ENCODE assay signal across 13 mouse cellular contexts in genomic region chr14:32073901-32074300, GRCm38 (mm10). TPM values are rescaled to one million over a fixed set of nuclear protein-coding genes. Genes with fewer than 3 reads are reported as not detected.
DNase-seq lines count a peak whose midpoint lies in the region; ATAC-seq and TF ChIP-seq lines count a peak whose summit lies in the region.
"Had no signal": no experiment of that assay in that cellular context is flagged by ENCODE, and none has a peak within 500 bp of the region (broad histone marks: within the 10 kb centered on the region; RNA-seq: fewer than 3 reads in every experiment).

No protein-coding gene starts in this region.

- peaks cover 15% of the 10 kb centered on the region for H3K9me3 ChIP-seq in megakaryocyte, embryonic 14.5 days
- H3K9me3 ChIP-seq in limb, embryonic 11.5 days (ENCODE audit: control insufficient read depth, low read length): no peaks in the 10 kb centered on the region
- H3K9me3 ChIP-seq: hindbrain, embryonic 13.5 days; neural tube, embryonic 12.5 days had no signal

- TF ChIP-seq CTCF in heart, adult 2 months (IDR thresholded peaks at IDR 0.05): no peak

- H3K27me3 ChIP-seq in heart, adult 2 months (ENCODE audit: control insufficient read depth, insufficient read depth, low read length): no peaks in the 10 kb centered on the region
- H3K27me3 ChIP-seq in megakaryocyte, embryonic 14.5 days (replicated peaks): peaks cover 4% of the 10 kb centered on the region
- no peaks in the 10 kb centered on the region for H3K27me3 ChIP-seq in limb, embryonic 11.5 days (ENCODE audit: control insufficient read depth, insufficient read depth, low read length)
- H3K27me3 ChIP-seq: hindbrain, embryonic 13.5 days; neural tube, embryonic 12.5 days had no signal

- TF ChIP-seq POLR2A in heart, adult 2 months (IDR thresholded peaks at IDR 0.05; ENCODE audit: insufficient read depth, low read depth, low read length): no peak

- H3K36me3 ChIP-seq in heart, adult 2 months (ENCODE audit: control insufficient read depth, insufficient read depth, low read length): no peaks in the 10 kb centered on the region
- no peaks in the 10 kb centered on the region for H3K36me3 ChIP-seq in megakaryocyte, embryonic 14.5 days (replicated peaks; ENCODE audit: low read length)
- no peaks in the 10 kb centered on the region for H3K36me3 ChIP-seq in limb, embryonic 11.5 days (ENCODE audit: control insufficient read depth, insufficient read depth, low read length)
- H3K36me3 ChIP-seq: hindbrain, embryonic 13.5 days; neural tube, embryonic 12.5 days had no signal

- H3K9ac ChIP-seq in heart, adult 2 months (ENCODE audit: low read depth, low read length): no peak overlapping the region
- H3K9ac ChIP-seq in limb, embryonic 11.5 days (ENCODE audit: low read length): peak overlapping the region; percentile 17; the same call in 1 of the 2 replicates
- H3K9ac ChIP-seq: hindbrain, embryonic 13.5 days; liver, embryonic 14.5 days; neural tube, embryonic 12.5 days had no signal

- peaks cover 12% of the 10 kb centered on the region for H3K4me1 ChIP-seq in heart, adult 2 months (ENCODE audit: control insufficient read depth, insufficient read depth, low read length)
- H3K4me1 ChIP-seq in megakaryocyte, embryonic 14.5 days: peaks cover 43% of the 10 kb centered on the region
- 0 out of 2 replicates have a peak, but pooled peaks cover 2% of the 10 kb centered on the region for H3K4me1 ChIP-seq in limb, embryonic 11.5 days (ENCODE audit: control insufficient read depth, insufficient read depth, low read length)
- H3K4me1 ChIP-seq: hindbrain, embryonic 13.5 days; neural tube, embryonic 12.5 days had no signal

- DNase-seq in heart, adult 2 months: no peak
- no peak for DNase-seq in heart, postnatal 25 days (ENCODE audit: low spot score)
- peak; percentile 28 to 32 for DNase-seq in gastrocnemius, adult 8-10 months (ENCODE audit: low spot score in 2 of 2)
- DNase-seq in limb, embryonic 11.5 days (ENCODE audit: low spot score): no peak
- no peak for DNase-seq in testis, postnatal 14 days (ENCODE audit: low spot score)
- DNase-seq in right cerebral cortex, postnatal 36 days (ENCODE audit: low spot score in 2 of 2): no peak
- DNase-seq: thymus, postnatal 4 days had no signal

- no peaks in the 10 kb centered on the region for H3K79me2 ChIP-seq in heart, adult 2 months (replicated peaks; ENCODE audit: control insufficient read depth, insufficient read depth, low read length)

- intact Hi-C loops in heart, adult 2 months (cut with DNase I): no loop called here
- intact Hi-C loops in heart, postnatal 25 days (cut with DNase I): no loop called here

- H3K27ac ChIP-seq in heart, adult 2 months: peak overlapping the region; percentile 75
- H3K27ac ChIP-seq in limb, embryonic 11.5 days (replicated peaks; ENCODE audit: low read depth, low read length): no peak overlapping the region
- H3K27ac ChIP-seq: hindbrain, embryonic 13.5 days; liver, embryonic 14.5 days; neural tube, embryonic 12.5 days had no signal

- H3K4me3 ChIP-seq in heart, adult 2 months: no peak overlapping the region
- H3K4me3 ChIP-seq in megakaryocyte, embryonic 14.5 days (replicated peaks): peak overlapping the region; percentile 59
- no peak overlapping the region for H3K4me3 ChIP-seq in limb, embryonic 11.5 days (ENCODE audit: low read depth, low read length)
- H3K4me3 ChIP-seq: hindbrain, embryonic 13.5 days; neural tube, embryonic 12.5 days had no signal

- TF ChIP-seq EP300 in heart, adult 2 months (IDR thresholded peaks at IDR 0.05; ENCODE audit: insufficient read depth, low read depth, low read length): no peak

- 55% methylated on average over 7 of the region's 7 CpGs for WGBS in heart, adult 2 months
- 53% methylated on average over 7 of the region's 7 CpGs for WGBS in limb, embryonic 11.5 days

- no peak for ATAC-seq in megakaryocyte, adult 5-6 weeks (ENCODE audit: poor library complexity, severe bottlenecking)
- ATAC-seq in limb, embryonic 11.5 days (ENCODE audit: insufficient number of reproducible peaks, low FRiP score, low TSS enrichment, low read depth): no peak

- no peak overlapping the region for H3K4me2 ChIP-seq in limb, embryonic 11.5 days (ENCODE audit: low read depth, severe bottlenecking)
- H3K4me2 ChIP-seq: hindbrain, embryonic 13.5 days; neural tube, embryonic 12.5 days had no signal

RNA-seq across cellular contexts. Expression of gene Oxnad1, which starts 11.3 kb away (rescaled TPM):
- total RNA-seq in heart, adult 2 months (2021): 10 to 100 TPM; 49.5 to 54.9 TPM
- polyA plus RNA-seq in heart, adult 2 months (2012; rRNA removed): 53.9 and 92.7 TPM in 2 replicates
- total RNA-seq in heart, postnatal 25 days (2021): 10 to 100 TPM; 50.4 to 56.2 TPM
- 17.6 TPM in 1 of 2 replicates, not detected in the other for polyA plus RNA-seq in megakaryocyte, embryonic 14.5 days (2012; ENCODE audit: insufficient read depth, low replicate concordance)
- total RNA-seq in megakaryocyte, adult 5-6 weeks (2015): 1.4 and 5.3 TPM in 2 replicates
- 12.9 and 20.2 TPM in 2 replicates for total RNA-seq in megakaryocyte, adult 5-6 weeks (2017)
- 10 to 100 TPM; 17.7 to 24.5 (median 19.4) TPM for total RNA-seq in gastrocnemius, adult 8-10 months (2022)
- 14.7 and 18.3 TPM in 2 replicates for polyA plus RNA-seq in limb, embryonic 11.5 days (2014; fragmentation: Nextera tagmentation; extraction: Ambion mirVana)

RNA-seq across cellular contexts. Expression of gene Dph3, which starts 11.6 kb away (rescaled TPM):
- 10 to 100 TPM; 81.7 to 99.2 TPM for total RNA-seq in heart, adult 2 months (2021)
- polyA plus RNA-seq in heart, adult 2 months (2012; rRNA removed): 40.2 and 63.3 TPM in 2 replicates
- total RNA-seq in heart, postnatal 25 days (2021): 10 to 100 TPM; 88.8 to 91.0 TPM
- 27.8 TPM in 1 of 2 replicates, not detected in the other for polyA plus RNA-seq in megakaryocyte, embryonic 14.5 days (2012; ENCODE audit: insufficient read depth, low replicate concordance)
- 68.8 and 77.3 TPM in 2 replicates for total RNA-seq in megakaryocyte, adult 5-6 weeks (2015)
- total RNA-seq in megakaryocyte, adult 5-6 weeks (2017): 38.8 and 40.5 TPM in 2 replicates
- 100 to 1,000 TPM; 122 to 147 (median 130) TPM for total RNA-seq in gastrocnemius, adult 8-10 months (2022)
- 86.8 and 86.9 TPM in 2 replicates for polyA plus RNA-seq in limb, embryonic 11.5 days (2014; fragmentation: Nextera tagmentation; extraction: Ambion mirVana)

RNA-seq across cellular contexts. Expression of gene Galnt15, which starts 45.1 kb away (rescaled TPM):
- 10 to 100 TPM; 10.1 to 18.1 TPM for total RNA-seq in heart, adult 2 months (2021)
- polyA plus RNA-seq in heart, adult 2 months (2012; rRNA removed): 11.2 and 14.6 TPM in 2 replicates
- total RNA-seq in heart, postnatal 25 days (2021): 10 to 100 TPM; 14.1 to 17.1 TPM
- polyA plus RNA-seq in megakaryocyte, embryonic 14.5 days (2012; ENCODE audit: insufficient read depth, low replicate concordance): not detected in 2 replicates
- not detected in 2 replicates for total RNA-seq in megakaryocyte, adult 5-6 weeks (2015)
- total RNA-seq in megakaryocyte, adult 5-6 weeks (2017): not detected in 2 replicates
- 10 to 100 TPM in 1 of 4 experiments, 1 to 10 TPM in 3; 3.9 to 14.4 (median 7.8) TPM for total RNA-seq in gastrocnemius, adult 8-10 months (2022)
- polyA plus RNA-seq in limb, embryonic 11.5 days (2014; fragmentation: Nextera tagmentation; extraction: Ambion mirVana): not detected in 2 replicates
- total RNA-seq: megakaryocyte-erythroid progenitor cell, adult 5-6 weeks had no signal
- polyA plus RNA-seq: liver, embryonic 14.5 days had no signal

Comparison
In these comparisons a context has a peak if more than half of its experiments do, and no peak if none do; other contexts are left out.
1. DNase-seq: peak in gastrocnemius, adult 8-10 months (2 of 2); none in heart, adult 2 months (0 of 2), heart, postnatal 25 days (single experiment), limb, embryonic 11.5 days (single experiment), testis, postnatal 14 days (single experiment) and right cerebral cortex, postnatal 36 days (0 of 2).
2. RNA of gene Galnt15, which starts 45.1 kb away (total RNA-seq): 10.1 to 18.1 TPM in heart, adult 2 months, 14.1 to 17.1 TPM in heart, postnatal 25 days and 3.9 to 14.4 TPM in gastrocnemius, adult 8-10 months; not detected in megakaryocyte, adult 5-6 weeks; every median in the first group is over 4 times any median in the second.